8 mouse cellular contexts compared by ENCODE assay signal in genomic region chr4:126163067-126163659, GRCm38 (mm10). TPM values are rescaled to one million over a fixed set of nuclear protein-coding genes. Genes with fewer than 3 reads are reported as not detected.
DNase-seq lines count a peak whose midpoint lies in the region; ATAC-seq and TF ChIP-seq lines count a peak whose summit lies in the region.

Gene Sh3d21, minus strand, starts transcription at chr4:126163491.

- H3K9me3 ChIP-seq in intestine, embryonic 14.5 days (ENCODE audit: control insufficient read depth, low read length), result no peaks in the 10 kb centered on the region
- no peaks in the 10 kb centered on the region for H3K9me3 ChIP-seq in liver, embryonic 14.5 days (ENCODE audit: control insufficient read depth, low read length)
- no peaks in the 10 kb centered on the region for H3K9me3 ChIP-seq in neural tube, embryonic 15.5 days (replicated peaks)

- peak within 1 kb of the TSS; percentile 84 for H3K27ac ChIP-seq in intestine, embryonic 14.5 days (ENCODE audit: low read depth)
- no peak within 1 kb of the TSS for H3K27ac ChIP-seq in liver, embryonic 14.5 days
- H3K27ac ChIP-seq in neural tube, embryonic 15.5 days (replicated peaks), result 0 out of 2 replicates have a peak within 1 kb of the TSS, but pooled peaks have one; percentile 23

- peak; percentile 48 to 49 for DNase-seq in lung, adult 18-20 months
- DNase-seq in lung, postnatal 14 days, result no peak
- DNase-seq in intestine, embryonic 14.5 days (ENCODE audit: low spot score), result peak; percentile 79
- DNase-seq in liver, embryonic 14.5 days (ENCODE audit: low read depth in 3 of 3, low spot score in 3 of 3), result no peak
- DNase-seq in layer of hippocampus, postnatal 25 days (ENCODE audit: extremely low spot score in 1 of 2, low spot score in 1 of 2), result no peak
- no peak for DNase-seq in ovary, postnatal 36 days (ENCODE audit: low spot score)

- peaks cover 22% of the 10 kb centered on the region for H3K36me3 ChIP-seq in intestine, embryonic 14.5 days (ENCODE audit: control insufficient read depth, insufficient read depth, low read length)
- H3K36me3 ChIP-seq in liver, embryonic 14.5 days (replicated peaks; ENCODE audit: control insufficient read depth, insufficient read depth, low read depth), result peaks cover 26% of the 10 kb centered on the region
- peaks cover 24% of the 10 kb centered on the region for H3K36me3 ChIP-seq in neural tube, embryonic 15.5 days

- peak; percentile 28; the same call in 1 of the 2 replicates for ATAC-seq in erythroid progenitor cell, adult 5-6 weeks (replicated peaks; ENCODE audit: low FRiP score, poor library complexity, severe bottlenecking)
- ATAC-seq in intestine, embryonic 14.5 days (replicated peaks; ENCODE audit: low FRiP score, low TSS enrichment, low read depth), result peak; percentile 70
- ATAC-seq in liver, embryonic 14.5 days (ENCODE audit: insufficient read depth), result peak; percentile 48
- ATAC-seq in neural tube, embryonic 15.5 days (ENCODE audit: low FRiP score), result 0 out of 2 replicates have a peak, but pooled peaks have one; percentile 25

- peak within 1 kb of the TSS; percentile 92 for H3K4me2 ChIP-seq in intestine, embryonic 14.5 days (ENCODE audit: low read length)
- peak within 1 kb of the TSS; percentile 82 for H3K4me2 ChIP-seq in liver, embryonic 14.5 days (ENCODE audit: low read depth)
- peak within 1 kb of the TSS; percentile 100 for H3K4me2 ChIP-seq in neural tube, embryonic 15.5 days

- no peaks in the 10 kb centered on the region for H3K27me3 ChIP-seq in intestine, embryonic 14.5 days (replicated peaks; ENCODE audit: control insufficient read depth, insufficient read depth, low read length)
- no peaks in the 10 kb centered on the region for H3K27me3 ChIP-seq in liver, embryonic 14.5 days (ENCODE audit: control insufficient read depth, insufficient read depth, low read length)
- no peaks in the 10 kb centered on the region for H3K27me3 ChIP-seq in neural tube, embryonic 15.5 days (replicated peaks)

- peak within 1 kb of the TSS; percentile 77 for H3K9ac ChIP-seq in intestine, embryonic 14.5 days (ENCODE audit: low read length)
- H3K9ac ChIP-seq in liver, embryonic 14.5 days (replicated peaks), result peak within 1 kb of the TSS; percentile 65
- H3K9ac ChIP-seq in neural tube, embryonic 15.5 days (replicated peaks), result peak within 1 kb of the TSS; percentile 73

- no peak for TF ChIP-seq CTCF in liver, embryonic 14.5 days (IDR thresholded peaks at IDR 0.05; ENCODE audit: low read depth)

- H3K4me1 ChIP-seq in intestine, embryonic 14.5 days (replicated peaks; ENCODE audit: control insufficient read depth, insufficient read depth, low read length), result peaks cover 9% of the 10 kb centered on the region; the same call in 1 of the 2 replicates
- peaks cover 4 to 9% of the 10 kb centered on the region in 2 experiments for H3K4me1 ChIP-seq in liver, embryonic 14.5 days (replicated peaks; ENCODE audit: control insufficient read depth in 2 of 2, insufficient read depth in 2 of 2, low read length in 1 of 2)
- H3K4me1 ChIP-seq in neural tube, embryonic 15.5 days, result peaks cover 16% of the 10 kb centered on the region

- H3K4me3 ChIP-seq in intestine, embryonic 14.5 days (ENCODE audit: low read depth, low read length), result peak within 1 kb of the TSS; percentile 51
- H3K4me3 ChIP-seq in liver, embryonic 14.5 days (ENCODE audit: insufficient read depth in 1 of 2, low read depth in 2 of 2, low read length in 2 of 2), result peak within 1 kb of the TSS; percentile 45 to 56
- peak within 1 kb of the TSS; percentile 59 for H3K4me3 ChIP-seq in neural tube, embryonic 15.5 days (replicated peaks)

- no peak for TF ChIP-seq EP300 in liver, embryonic 14.5 days (IDR thresholded peaks at IDR 0.05; ENCODE audit: low read depth)

- 7% methylated on average over 22 of the region's 22 CpGs for WGBS in intestine, embryonic 14.5 days
- WGBS in liver, embryonic 14.5 days (ENCODE audit: insufficient replicate concordance), result 6% methylated on average over 22 of the region's 22 CpGs
- WGBS in neural tube, embryonic 15.5 days, result 9% methylated on average over 22 of the region's 22 CpGs

RNA-seq across cellular contexts. Expression of gene Sh3d21, which starts in this region (rescaled TPM):
- 1.8 TPM in 1 of 2 replicates, not detected in the other for total RNA-seq in erythroid progenitor cell, adult 5-6 weeks (2015; ENCODE audit: low replicate concordance)
- 0.90 TPM in 1 of 2 replicates, not detected in the other for total RNA-seq in erythroid progenitor cell, adult 5-6 weeks (2017; ENCODE audit: low replicate concordance)
- 7.4 and 7.9 TPM in 2 replicates for polyA plus RNA-seq in intestine, embryonic 14.5 days (2014; fragmentation: Nextera tagmentation; extraction: Ambion mirVana)
- polyA plus RNA-seq in liver, embryonic 14.5 days (2012; rRNA removed), result 0.46 and 0.53 TPM in 2 replicates
- polyA plus RNA-seq in liver, embryonic 14.5 days (2014; fragmentation: Nextera tagmentation; extraction: Ambion mirVana), result 0.77 and 0.93 TPM in 2 replicates
- 1.4 and 2.6 TPM in 2 replicates for polyA plus RNA-seq in neural tube, embryonic 15.5 days (2015; fragmentation: Nextera tagmentation; extraction: Ambion mirVana)
- 1 to 10 TPM in 1 of 2 experiments, under 1 TPM in 1; 0.62 to 1.0 TPM for total RNA-seq in layer of hippocampus, postnatal 25 days (2021)

Comparison
In these comparisons a context has a peak if more than half of its experiments do, and no peak if none do; other contexts are left out.
1. DNase-seq: peak in lung, adult 18-20 months (2 of 2) and intestine, embryonic 14.5 days (single experiment); none in lung, postnatal 14 days (single experiment), liver, embryonic 14.5 days (0 of 3), layer of hippocampus, postnatal 25 days (0 of 2) and ovary, postnatal 36 days (single experiment).
2. Peak in ATAC-seq, H3K4me3 ChIP-seq, H3K9ac ChIP-seq and H3K4me2 ChIP-seq in liver, embryonic 14.5 days; RNA of the gene not detected or under 1 TPM.
3. Peak in every context shown above with its lines, with median percentiles within 50 percentile points of each other: ATAC-seq, H3K4me2 ChIP-seq, H3K4me3 ChIP-seq and H3K9ac ChIP-seq.